Mouse (Mus musculus) E14TG2a.4 (cell line): ENCODE data around the gene Olfr883.

ENCODE experiments used
- H3K27me3 ChIP-seq: 2 replicates; pipeline ENCODE4 v1.6.1; 2014; ENCODE audit warnings: low read length, control low read depth; ENCODE audit not compliant: insufficient read depth
- H3K36me3 ChIP-seq: 2 replicates; pipeline ENCODE4 v1.6.1; 2014; ENCODE audit warnings: low read length, control low read depth; ENCODE audit not compliant: insufficient read depth
- H3K4me1 ChIP-seq: replicated peaks from 2 replicates; pipeline ENCODE4 v1.6.1; 2014; ENCODE audit warnings: low read depth, low read length, control low read depth
- H3K4me3 ChIP-seq: replicated peaks from 2 replicates; pipeline ENCODE4 v1.5.1; 2014; ENCODE audit warnings: mild to moderate bottlenecking, low read length
- H3K9me3 ChIP-seq: 2 replicates; pipeline ENCODE4 v1.6.1; 2014; ENCODE audit warnings: low read length, control low read depth
- CTCF ChIP-seq: conservative IDR thresholded peaks from 2 replicates; pipeline ENCODE4 v1.5.1; 2014; ENCODE audit warnings: low read length
- NANOG ChIP-seq: IDR thresholded peaks from 2 replicates; pipeline ENCODE4 v1.6.1; 2014; ENCODE audit warnings: borderline replicate concordance, low read length, mixed read lengths
- POU5F1 ChIP-seq: IDR thresholded peaks from 2 replicates; pipeline ENCODE4 v1.6.1; 2014; ENCODE audit warnings: low read length, borderline replicate concordance

Gene Olfr883

GRCm38 (mm10) chr9:38025508-38025907 is at the start of gene Olfr883:
Gene Olfr883, plus strand, starts transcription at chr9:38025808.
- H3K27me3 ChIP-seq, result no peaks in the 10 kb centered on the region
- H3K9me3 ChIP-seq, result 0 out of 2 replicates have a peak, but pooled peaks cover under 1% of the 10 kb centered on the region
- no peaks in the 10 kb centered on the region for H3K36me3 ChIP-seq
- TF ChIP-seq NANOG (no peak), CTCF (no peak), POU5F1 (no peak)
- no peak within 1 kb of the TSS for H3K4me3 ChIP-seq
- no peaks in the 10 kb centered on the region for H3K4me1 ChIP-seq

- Histone ChIP-seq H3K4me3 (no peak within 1 kb of the TSS), H3K27me3 (no peaks in the 10 kb centered on the region), H3K36me3 (no peaks in the 10 kb centered on the region), H3K4me1 (no peaks in the 10 kb centered on the region), H3K9me3 (no peaks in the 10 kb centered on the region)
- TF ChIP-seq NANOG (no peak), CTCF (no peak), POU5F1 (no peak)
Observed at GRCm38 (mm10) chr9:37991525-37991924, 34.1 kb upstream of the Olfr883 start, which contains the start of gene Olfr881. Gene Olfr881, plus strand, starts transcription at chr9:37991825.

DNA sequence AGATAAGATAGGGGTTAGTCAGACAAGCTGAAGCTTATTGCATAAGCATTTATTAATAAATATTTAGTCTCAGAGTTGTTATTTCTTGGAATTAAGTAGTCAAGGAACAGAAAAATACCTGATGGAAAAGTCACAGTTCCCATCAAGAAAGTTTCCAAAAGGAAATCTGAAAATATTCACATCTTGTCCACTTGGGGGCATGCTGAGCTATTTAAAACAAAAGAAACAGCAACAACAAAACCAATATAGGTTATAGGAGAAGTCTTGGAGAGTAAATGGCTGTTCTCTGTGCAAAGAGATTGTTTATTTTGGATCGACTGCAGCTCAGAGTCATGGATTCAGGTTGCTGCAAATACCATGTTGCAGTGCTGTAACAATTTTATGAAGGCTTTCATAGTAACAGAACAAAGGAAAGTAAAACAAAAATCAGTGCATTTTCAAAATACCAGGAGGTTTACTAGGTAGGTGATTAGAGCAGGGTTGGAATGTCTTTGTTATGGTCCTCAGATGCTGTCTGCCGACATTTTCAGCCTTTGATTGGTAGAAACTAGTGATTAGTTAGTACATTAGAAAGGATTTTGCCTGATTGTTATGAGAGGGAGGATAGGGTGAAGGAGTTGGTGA is 26.9 kb upstream of the Olfr883 start:
- H3K27me3 ChIP-seq, result no peaks in the 10 kb centered on the region
- H3K4me1 ChIP-seq, result no peaks in the 10 kb centered on the region
- peak; percentile 39 for TF ChIP-seq CTCF
- TF ChIP-seq NANOG, result no peak
- H3K36me3 ChIP-seq, result no peaks in the 10 kb centered on the region
- H3K9me3 ChIP-seq, result no peaks in the 10 kb centered on the region
- H3K4me3 ChIP-seq, result no peak overlapping the region

DNA sequence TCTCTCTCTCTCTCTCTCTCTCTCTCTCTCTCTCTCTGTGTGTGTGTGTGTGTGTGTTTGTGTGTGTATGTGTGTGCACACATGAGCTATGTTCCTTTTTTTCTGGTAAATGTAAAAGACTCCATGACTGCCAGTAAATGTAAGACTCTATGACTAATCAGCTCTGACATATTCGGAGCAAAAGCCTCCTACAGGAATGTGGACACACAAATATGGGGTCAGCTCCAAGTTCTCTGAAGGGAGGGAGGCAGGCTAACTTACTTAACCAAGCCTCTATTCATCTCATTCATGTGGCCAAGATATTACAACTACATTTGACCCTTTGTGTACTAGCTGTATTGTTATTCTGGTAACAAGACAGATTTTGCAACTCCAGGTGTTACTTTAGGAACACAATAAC is 25.6 kb upstream of the Olfr883 start:
- no peaks in the 10 kb centered on the region for H3K4me1 ChIP-seq
- no peaks in the 10 kb centered on the region for H3K9me3 ChIP-seq
- no peaks in the 10 kb centered on the region for H3K36me3 ChIP-seq
- H3K4me3 ChIP-seq, result no peak overlapping the region
- H3K27me3 ChIP-seq, result no peaks in the 10 kb centered on the region
- no peak for TF ChIP-seq CTCF
- no peak for TF ChIP-seq NANOG
- TF ChIP-seq POU5F1, result no peak

DNA sequence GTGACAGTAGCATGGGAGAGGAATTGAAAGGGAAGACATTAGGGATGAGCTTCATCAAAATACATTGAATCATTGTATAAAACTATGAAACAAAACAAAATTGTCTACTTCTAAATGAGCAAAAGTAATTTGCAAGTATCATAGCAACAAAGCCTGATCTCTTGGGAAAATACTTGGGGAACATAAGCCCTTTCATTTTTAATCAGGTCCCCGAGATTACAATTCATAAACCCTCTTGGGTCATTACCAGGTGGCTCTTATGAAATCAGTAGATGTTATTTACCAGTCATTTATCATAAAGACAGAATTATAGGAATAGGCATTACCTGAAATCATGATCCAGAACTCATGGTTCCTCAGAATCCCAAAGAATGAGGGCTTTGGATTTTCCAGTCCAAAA is 20.6 kb downstream of the Olfr883 start, which contains the start of gene Olfr884:
Olfr884 (plus strand) TSS at position 301 of the 400 bp plus-strand sequence.
- TF ChIP-seq CTCF (no peak), POU5F1 (no peak), NANOG (no peak)
- Histone ChIP-seq H3K36me3 (no peaks in the 10 kb centered on the region), H3K9me3 (no peaks in the 10 kb centered on the region), H3K4me3 (no peak within 1 kb of the TSS), H3K27me3 (no peaks in the 10 kb centered on the region), H3K4me1 (no peaks in the 10 kb centered on the region)

DNA sequence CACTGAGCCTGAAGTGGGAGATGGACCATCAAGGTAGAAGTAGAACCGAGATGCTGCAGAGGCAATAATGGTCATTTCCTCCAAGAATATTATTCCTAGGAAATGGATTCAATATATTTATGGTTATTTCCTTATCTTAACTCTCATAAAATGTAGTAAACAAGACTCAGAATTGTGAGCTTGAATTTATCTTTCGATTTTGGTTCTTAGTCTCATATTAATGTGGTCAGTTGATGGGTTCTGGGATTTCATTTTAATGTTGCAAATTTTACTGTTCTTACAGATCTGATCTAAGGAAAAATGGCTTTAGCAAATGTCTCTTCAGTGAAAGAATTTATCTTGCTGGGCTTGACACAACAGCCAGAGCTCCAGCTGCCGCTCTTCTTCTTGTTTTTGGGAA is 35.4 kb downstream of the Olfr883 start, which contains the start of gene Olfr885:
Olfr885 (plus strand) TSS at position 301 of the 400 bp plus-strand sequence.
- H3K4me1 ChIP-seq, result no peaks in the 10 kb centered on the region
- no peaks in the 10 kb centered on the region for H3K9me3 ChIP-seq
- no peaks in the 10 kb centered on the region for H3K27me3 ChIP-seq
- H3K36me3 ChIP-seq, result no peaks in the 10 kb centered on the region
- no peak for TF ChIP-seq CTCF
- no peak for TF ChIP-seq POU5F1
- no peak for TF ChIP-seq NANOG
- no peak within 1 kb of the TSS for H3K4me3 ChIP-seq
